Mouse (Mus musculus) heart, postnatal 10 days (tissue): Measurements from ENCODE around the gene Unc119. TPM values are rescaled to one million over a fixed set of nuclear protein-coding genes. Genes with fewer than 3 reads are reported as not detected.

Source experiments
- DNase-seq, 2 experiments: peaks; one replicate each; pipeline ENCODE4 v3.0.0; 2021
- intact Hi-C: fragments of 180-260 bp; cut with DNase I; formaldehyde crosslinking; loops from one replicate; pipeline ENCODE4 v1.15.1; 2025
- total RNA-seq, 2 experiments: library from RNA; stranded (reverse); gene quantifications; 2 replicates each; pipeline ENCODE4 v1.2.3; 2021

Gene Unc119
- total RNA-seq, 2 experiments from 2014 or later = 9.0 to 10.1 TPM

GRCm38 (mm10) chr11:78341702-78342101, 1.6 kb upstream of the Unc119 start:
- intact Hi-C loops = no loop called here
- no peak for DNase-seq

- DNase-seq = no peak
- intact Hi-C loops = no loop called here
These were observed 1.1 kb downstream of the Unc119 start for GRCm38 (mm10) chr11:78344328-78344889.

- intact Hi-C loops = loop anchor here (5.0 kb wide), 1 partner anchor 68 kb away; no protein-coding TSS in a partner anchor
- peak; percentile 78 to 83 for DNase-seq
These were observed 1.8 kb downstream of the Unc119 start for GRCm38 (mm10) chr11:78344890-78345715.

- intact Hi-C loops = loop anchor here (5.0 kb wide), 1 partner anchor 68 kb away; no protein-coding TSS in a partner anchor
- no peak for DNase-seq
These were observed 2.5 kb downstream of the Unc119 start for GRCm38 (mm10) chr11:78345801-78346200.

- no peak for DNase-seq
- intact Hi-C loops = loop anchor here (1.0 to 5.0 kb wide), 2 partner anchors 69 to 84 kb away; no protein-coding TSS in a partner anchor
These were observed 3.2 kb downstream of the Unc119 start for GRCm38 (mm10) chr11:78346326-78347069.

- intact Hi-C loops = loop anchor here (1.0 to 5.0 kb wide), 2 partner anchors 70 to 85 kb away; no protein-coding TSS in a partner anchor
- peak; percentile 68 to 82 for DNase-seq
These were observed 3.9 kb downstream of the Unc119 start for GRCm38 (mm10) chr11:78347070-78347754.

- no peak for DNase-seq
- intact Hi-C loops = loop anchor here (1.0 to 5.0 kb wide), 2 partner anchors 71 to 86 kb away; no protein-coding TSS in a partner anchor
These were observed 4.6 kb downstream of the Unc119 start for GRCm38 (mm10) chr11:78347908-78348307.

GRCm38 (mm10) chr11:78348474-78348873, 5.2 kb downstream of the Unc119 start:
- intact Hi-C loops = loop anchor here (5.0 kb wide), 1 partner anchor 71 kb away; no protein-coding TSS in a partner anchor
- no peak for DNase-seq

- intact Hi-C loops = loop anchor here (5.0 kb wide), 1 partner anchor 72 kb away; no protein-coding TSS in a partner anchor
- DNase-seq = no peak
These were observed 6.4 kb downstream of the Unc119 start for GRCm38 (mm10) chr11:78349441-78350358.

- DNase-seq = no peak
- intact Hi-C loops = no loop called here
These were observed 9.8 kb downstream of the Unc119 start for GRCm38 (mm10) chr11:78353081-78353480.

- no peak for DNase-seq
- intact Hi-C loops = loop anchor here (5.0 kb wide), 1 partner anchor 97 kb away; no protein-coding TSS in a partner anchor
These were observed 11.6 kb downstream of the Unc119 start for GRCm38 (mm10) chr11:78354905-78355304.

GRCm38 (mm10) chr11:78355471-78356238, 12.4 kb downstream of the Unc119 start:
- intact Hi-C loops = loop anchor here (5.0 kb wide), 1 partner anchor 97 kb away; no protein-coding TSS in a partner anchor
- peak; percentile 44 to 76 for DNase-seq

- intact Hi-C loops = loop anchor here (5.0 kb wide), 1 partner anchor 94 kb away; no protein-coding TSS in a partner anchor
- DNase-seq = no peak
These were observed 15.2 kb downstream of the Unc119 start for GRCm38 (mm10) chr11:78358330-78359007.

- intact Hi-C loops = loop anchor here (1.0 kb wide), 1 partner anchor 37 kb away; no protein-coding TSS in a partner anchor
- peak; percentile 73 to 82 for DNase-seq
These were observed 17.0 kb downstream of the Unc119 start for GRCm38 (mm10) chr11:78360125-78360788.

- intact Hi-C loops = loop anchor here (1.0 kb wide), 1 partner anchor 37 kb away; no protein-coding TSS in a partner anchor
These were observed 17.5 kb downstream of the Unc119 start for GRCm38 (mm10) chr11:78360789-78361131.

GRCm38 (mm10) chr11:78363309-78364007, 20.2 kb downstream of the Unc119 start:
- DNase-seq = no peak
- intact Hi-C loops = no loop called here

More at GRCm38 (mm10) chr11:78360789-78361131, 17.5 kb downstream of the Unc119 start:
- DNase-seq = no peak
